Mouse (Mus musculus) kidney, embryonic 16.5 days (tissue): ENCODE results near the gene Camk2b. TPM values are rescaled to one million over a fixed set of nuclear protein-coding genes. Genes with fewer than 3 reads are reported as not detected.

Source experiments
- ATAC-seq: fragments of 200-750 bp; cut with Nextera tagmentation; 2 replicates; pipeline ENCODE4 v1.8.0; 2017; ENCODE audit warnings: moderate TSS enrichment; ENCODE audit not compliant: low FRiP score, low TSS enrichment
- H3K27ac ChIP-seq: fragments of 300-500 bp; sonication (generic); 2 replicates; pipeline ENCODE4 v1.5.1; 2014; ENCODE audit warnings: low read length
- H3K27me3 ChIP-seq: fragments of 300-500 bp; sonication (generic); 2 replicates; pipeline ENCODE4 v1.6.1; 2014; ENCODE audit warnings: low read length, control low read depth, mixed read lengths; ENCODE audit not compliant: insufficient read depth
- H3K36me3 ChIP-seq: fragments of 300-500 bp; sonication (generic); 2 replicates; pipeline ENCODE4 v1.6.1; 2014; ENCODE audit warnings: low read length, control low read depth, mixed read lengths; ENCODE audit not compliant: insufficient read depth
- H3K4me1 ChIP-seq: fragments of 300-500 bp; sonication (generic); 2 replicates; pipeline ENCODE4 v1.6.1; 2014; ENCODE audit warnings: low read length, control low read depth, mixed read lengths; ENCODE audit not compliant: insufficient read depth
- H3K4me2 ChIP-seq: fragments of 300-500 bp; sonication (generic); replicated peaks from 2 replicates; pipeline ENCODE4 v1.6.1; 2014; ENCODE audit warnings: low read depth, low read length
- H3K4me3 ChIP-seq: fragments of 300-500 bp; sonication (generic); 2 replicates; pipeline ENCODE4 v1.5.1; 2014; ENCODE audit warnings: mild to moderate bottlenecking, low read length
- H3K9ac ChIP-seq: fragments of 300-500 bp; sonication (generic); replicated peaks from 2 replicates; pipeline ENCODE4 v1.6.1; 2014; ENCODE audit warnings: low read length
- H3K9me3 ChIP-seq: fragments of 300-500 bp; sonication (generic); 2 replicates; pipeline ENCODE4 v1.6.1; 2016; ENCODE audit warnings: low read length, control low read depth
- WGBS: fragments of 180-500 bp; shearing (Covaris S2); extraction: QIAGEN DNeasy Blood & Tissue Kit; methylation state at CpG from one replicate; pipeline ENCODE4 v1.1.7; 2014; 5-methylcytosine and 5-hydroxymethylcytosine counted together
- polyA plus RNA-seq: library from polyadenylated mRNA; unstranded; fragments of >200 nt; fragmentation: Nextera tagmentation; extraction: Ambion mirVana; gene quantifications from 2 replicates; pipeline ENCODE4 v1.2.1, GENCODE M21; 2015

Camk2b gene
- polyA plus RNA-seq, 1 experiment from 2014 or later = 4.1 TPM

DNA sequence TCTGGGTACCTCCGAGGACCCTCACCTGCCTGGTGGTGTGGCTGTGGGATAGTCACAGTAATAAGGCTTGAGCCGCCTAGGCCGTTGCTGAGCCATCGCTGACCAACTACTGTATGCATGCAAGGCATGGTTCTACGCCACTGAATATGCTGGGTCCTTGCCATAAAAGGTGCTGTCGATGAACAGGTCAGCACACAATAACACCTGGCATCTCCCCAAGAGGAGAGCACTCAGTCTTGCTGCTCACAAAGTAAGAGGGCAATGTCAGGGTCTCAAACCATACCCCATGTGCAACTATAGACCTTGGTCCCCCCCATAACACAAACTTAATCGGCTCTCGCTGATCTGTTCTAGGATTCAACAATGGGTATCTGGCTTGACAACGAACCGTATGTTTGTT is 7.0 kb downstream of the Camk2b start:
- no peak overlapping the region for H3K4me2 ChIP-seq
- no peak for ATAC-seq
- H3K27ac ChIP-seq = no peak overlapping the region
- WGBS = 93% methylated on average over 10 of the region's 10 CpGs
- peaks cover 7% of the 10 kb centered on the region for H3K4me1 ChIP-seq
- H3K9me3 ChIP-seq = no peaks in the 10 kb centered on the region
- peaks cover 14% of the 10 kb centered on the region for H3K27me3 ChIP-seq
- H3K4me3 ChIP-seq = no peak overlapping the region
- H3K9ac ChIP-seq = no peak overlapping the region
- no peaks in the 10 kb centered on the region for H3K36me3 ChIP-seq

- 82% methylated on average over 8 of the region's 8 CpGs for WGBS
- Histone ChIP-seq H3K9ac (no peak overlapping the region), H3K4me3 (no peak overlapping the region), H3K27me3 (no peaks in the 10 kb centered on the region), H3K4me2 (no peak overlapping the region), H3K27ac (no peak overlapping the region), H3K9me3 (no peaks in the 10 kb centered on the region), H3K36me3 (no peaks in the 10 kb centered on the region), H3K4me1 (0 out of 2 replicates have a peak, but pooled peaks cover 3% of the 10 kb centered on the region)
- no peak for ATAC-seq
These were observed 12.8 kb downstream of the Camk2b start for GRCm38 (mm10) chr11:6053386-6053785.

GRCm38 (mm10) chr11:6050066-6050560 is 16.0 kb downstream of the Camk2b start:
- WGBS = 84% methylated on average over 4 of the region's 4 CpGs
- Histone ChIP-seq H3K9ac (no peak overlapping the region), H3K4me3 (no peak overlapping the region), H3K36me3 (no peaks in the 10 kb centered on the region), H3K27ac (no peak overlapping the region), H3K4me2 (no peak overlapping the region), H3K9me3 (no peaks in the 10 kb centered on the region), H3K4me1 (no peaks in the 10 kb centered on the region), H3K27me3 (no peaks in the 10 kb centered on the region)
- ATAC-seq = no peak

- H3K27me3 ChIP-seq = no peaks in the 10 kb centered on the region
- no peaks in the 10 kb centered on the region for H3K36me3 ChIP-seq
- ATAC-seq = no peak
- no peak overlapping the region for H3K4me2 ChIP-seq
- H3K9ac ChIP-seq = no peak overlapping the region
- H3K4me3 ChIP-seq = no peak overlapping the region
- WGBS = 76% methylated on average over 9 of the region's 9 CpGs
- H3K27ac ChIP-seq = no peak overlapping the region
- H3K9me3 ChIP-seq = no peaks in the 10 kb centered on the region
- no peaks in the 10 kb centered on the region for H3K4me1 ChIP-seq
These were observed 18.0 kb downstream of the Camk2b start for GRCm38 (mm10) chr11:6048208-6048607.

DNA sequence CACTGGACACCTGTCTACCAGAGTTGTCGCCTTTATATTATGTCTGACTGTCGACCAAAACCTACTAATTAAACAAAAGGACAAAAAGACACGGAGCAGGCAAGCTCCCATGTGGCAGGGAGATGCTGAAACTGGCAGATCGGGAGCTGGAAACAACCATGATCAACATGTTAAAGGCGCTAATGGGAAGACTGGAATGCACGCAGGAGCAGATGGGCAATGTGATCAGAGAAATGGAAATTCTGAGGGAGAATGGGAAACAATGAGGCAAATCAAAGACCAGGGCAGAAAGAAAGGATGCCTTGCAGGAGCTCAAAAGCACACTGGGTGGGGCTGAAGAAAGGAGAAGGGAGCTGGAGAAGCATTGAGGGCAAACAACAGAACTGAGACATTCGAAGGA is 27.2 kb downstream of the Camk2b start:
- 66% methylated on average over 7 of the region's 7 CpGs for WGBS
- Histone ChIP-seq H3K27ac (no peak overlapping the region), H3K9me3 (no peaks in the 10 kb centered on the region), H3K9ac (no peak overlapping the region), H3K36me3 (no peaks in the 10 kb centered on the region), H3K4me1 (0 out of 2 replicates have a peak, but pooled peaks cover 5% of the 10 kb centered on the region), H3K4me3 (no peak overlapping the region), H3K27me3 (no peaks in the 10 kb centered on the region), H3K4me2 (no peak overlapping the region)
- ATAC-seq = no peak

GRCm38 (mm10) chr11:6037686-6038085 is 28.5 kb downstream of the Camk2b start:
- WGBS = 67% methylated on average over 7 of the region's 7 CpGs
- H3K27ac ChIP-seq = no peak overlapping the region
- H3K36me3 ChIP-seq = no peaks in the 10 kb centered on the region
- H3K9me3 ChIP-seq = no peaks in the 10 kb centered on the region
- ATAC-seq = peak; percentile 49; the same call in 1 of the 2 replicates
- H3K4me2 ChIP-seq = no peak overlapping the region
- no peak overlapping the region for H3K4me3 ChIP-seq
- 0 out of 2 replicates have a peak, but pooled peaks cover 5% of the 10 kb centered on the region for H3K4me1 ChIP-seq
- H3K27me3 ChIP-seq = no peaks in the 10 kb centered on the region
- H3K9ac ChIP-seq = no peak overlapping the region

- Histone ChIP-seq H3K9ac (no peak overlapping the region), H3K4me3 (no peak overlapping the region), H3K36me3 (no peaks in the 10 kb centered on the region), H3K27me3 (no peaks in the 10 kb centered on the region), H3K9me3 (no peaks in the 10 kb centered on the region), H3K27ac (no peak overlapping the region), H3K4me2 (no peak overlapping the region), H3K4me1 (0 out of 2 replicates have a peak, but pooled peaks cover 5% of the 10 kb centered on the region)
- WGBS = 62% methylated on average over 7 of the region's 7 CpGs
- ATAC-seq = no peak
These were observed 29.0 kb downstream of the Camk2b start for GRCm38 (mm10) chr11:6037198-6037597.

GRCm38 (mm10) chr11:6036477-6036876 is 29.7 kb downstream of the Camk2b start:
- Histone ChIP-seq H3K4me1 (0 out of 2 replicates have a peak, but pooled peaks cover 5% of the 10 kb centered on the region), H3K4me3 (no peak overlapping the region), H3K36me3 (no peaks in the 10 kb centered on the region), H3K9me3 (no peaks in the 10 kb centered on the region), H3K9ac (no peak overlapping the region), H3K27me3 (no peaks in the 10 kb centered on the region), H3K4me2 (no peak overlapping the region), H3K27ac (no peak overlapping the region)
- WGBS = 91% methylated on average over 4 of the region's 4 CpGs
- ATAC-seq = no peak

- Histone ChIP-seq H3K27me3 (no peaks in the 10 kb centered on the region), H3K9me3 (no peaks in the 10 kb centered on the region), H3K36me3 (no peaks in the 10 kb centered on the region), H3K9ac (no peak overlapping the region), H3K4me3 (no peak overlapping the region), H3K4me1 (0 out of 2 replicates have a peak, but pooled peaks cover 5% of the 10 kb centered on the region), H3K4me2 (no peak overlapping the region), H3K27ac (no peak overlapping the region)
- no peak for ATAC-seq
- 80% methylated on average over 3 of the region's 3 CpGs for WGBS
These were observed 30.6 kb downstream of the Camk2b start for GRCm38 (mm10) chr11:6035521-6035920.

- 91% methylated on average over 2 of the region's 2 CpGs for WGBS
- Histone ChIP-seq H3K4me1 (0 out of 2 replicates have a peak, but pooled peaks cover 5% of the 10 kb centered on the region), H3K27me3 (no peaks in the 10 kb centered on the region)
These were observed 31.4 kb downstream of the Camk2b start for GRCm38 (mm10) chr11:6034740-6035139.

More at GRCm38 (mm10) chr11:6034740-6035139, 31.4 kb downstream of the Camk2b start:
- ATAC-seq = no peak
- H3K4me3 ChIP-seq = no peak overlapping the region
- H3K36me3 ChIP-seq = no peaks in the 10 kb centered on the region
- H3K9me3 ChIP-seq = no peaks in the 10 kb centered on the region
- H3K4me2 ChIP-seq = no peak overlapping the region
- no peak overlapping the region for H3K9ac ChIP-seq
- no peak overlapping the region for H3K27ac ChIP-seq
